Mouse (Mus musculus) testis, adult 2 months (tissue): Measurements from ENCODE around the gene Drc7.

Experiments
- CTCF ChIP-seq: fragments of 200-500 bp; IDR thresholded peaks from 2 replicates; pipeline ENCODE4 v1.5.1; 2012; ENCODE audit warnings: low read depth, mild to moderate bottlenecking, inconsistent platforms, low read length, moderate library complexity; ENCODE audit not compliant: control insufficient read depth, insufficient read depth, insufficient replicate concordance
- POLR2A ChIP-seq: fragments of 200-500 bp; IDR thresholded peaks from 2 replicates; pipeline ENCODE4 v1.6.1; 2012; ENCODE audit warnings: low read depth, mild to moderate bottlenecking, inconsistent platforms, low read length, moderate library complexity; ENCODE audit not compliant: control insufficient read depth

DNA sequence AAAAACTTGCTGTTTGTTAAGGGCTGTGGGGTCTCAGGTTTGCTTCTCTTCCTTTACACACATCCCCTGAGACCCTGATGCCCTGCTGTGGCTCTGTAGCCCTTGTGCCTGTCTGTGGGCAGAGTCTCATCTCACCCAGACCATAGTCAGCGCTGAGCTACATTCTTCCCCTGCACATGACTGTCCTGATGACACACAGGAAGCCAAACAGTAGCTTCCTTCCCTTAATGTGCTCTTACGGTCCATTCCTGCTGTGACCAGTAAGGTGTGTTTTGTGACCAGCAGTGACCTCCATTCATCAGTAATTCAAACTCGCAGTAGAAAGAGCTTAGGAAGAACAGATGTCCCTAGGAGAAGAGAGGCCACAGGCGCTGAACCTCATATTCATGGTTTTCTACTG is 30.5 kb upstream of the Drc7 start:
- TF ChIP-seq CTCF (no peak), POLR2A (no peak)
